Mouse (Mus musculus) embryonic facial prominence, embryonic 12.5 days (tissue): Measurements from ENCODE around the gene Cog1. TPM values are rescaled to one million over a fixed set of nuclear protein-coding genes. Genes with fewer than 3 reads are reported as not detected.

Experiments
- ATAC-seq: fragments of 200-750 bp; cut with Nextera tagmentation; 2 replicates; pipeline ENCODE4 v1.8.0; 2017; ENCODE audit not compliant: insufficient number of reproducible peaks, insufficient read depth, low FRiP score, low TSS enrichment
- H3K27ac ChIP-seq: fragments of 300-500 bp; sonication (generic); 2 replicates; pipeline ENCODE4 v1.5.1; 2016; ENCODE audit warnings: mild to moderate bottlenecking
- H3K27me3 ChIP-seq: fragments of 300-500 bp; sonication (generic); 2 replicates; pipeline ENCODE4 v1.6.1; 2016; ENCODE audit warnings: mild to moderate bottlenecking, moderate library complexity
- H3K36me3 ChIP-seq: fragments of 300-500 bp; sonication (generic); 2 replicates; pipeline ENCODE4 v1.6.1; 2016; ENCODE audit warnings: mild to moderate bottlenecking
- H3K4me1 ChIP-seq: fragments of 300-500 bp; sonication (generic); 2 replicates; pipeline ENCODE4 v1.6.1; 2016
- H3K4me2 ChIP-seq: fragments of 300-500 bp; sonication (generic); replicated peaks from 2 replicates; pipeline ENCODE4 v1.6.1; 2016; ENCODE audit warnings: mild to moderate bottlenecking, moderate library complexity
- H3K4me3 ChIP-seq: fragments of 300-500 bp; sonication (generic); 2 replicates; pipeline ENCODE4 v1.5.1; 2016; ENCODE audit warnings: mild to moderate bottlenecking
- H3K9ac ChIP-seq: fragments of 300-500 bp; sonication (generic); 2 replicates; pipeline ENCODE4 v1.6.1; 2016; ENCODE audit warnings: mild to moderate bottlenecking, moderate library complexity
- H3K9me3 ChIP-seq: fragments of 300-500 bp; sonication (generic); 2 replicates; pipeline ENCODE4 v1.6.1; 2016; ENCODE audit warnings: mild to moderate bottlenecking, moderate library complexity
- WGBS: fragments of 180-500 bp; shearing (Covaris S2); methylation state at CpG from one replicate; pipeline ENCODE4 v1.1.7; 2016; 5-methylcytosine and 5-hydroxymethylcytosine counted together
- polyA plus RNA-seq: library from polyadenylated mRNA; unstranded; fragments of >200 nt; fragmentation: Nextera tagmentation; extraction: Ambion mirVana; gene quantifications from 2 replicates; pipeline ENCODE4 v1.2.1, GENCODE M21; 2016

Gene Cog1
- 28.9 and 31.1 TPM in 2 replicates for polyA plus RNA-seq

GRCm38 (mm10) chr11:113648690-113649352, at the start of gene Cog1:
TSS of gene Cog1 (plus strand) at chr11:113649169.
- Histone ChIP-seq H3K4me3 (peak within 1 kb of the TSS; percentile 90), H3K9ac (peak within 1 kb of the TSS; percentile 88), H3K9me3 (peaks cover 7% of the 10 kb centered on the region; the same call in 1 of the 2 replicates), H3K27me3 (no peaks in the 10 kb centered on the region), H3K27ac (peak within 1 kb of the TSS; percentile 90), H3K4me1 (peaks cover 20% of the 10 kb centered on the region), H3K36me3 (peaks cover 22% of the 10 kb centered on the region), H3K4me2 (peak within 1 kb of the TSS; percentile 77)
- 40% methylated on average over 26 of the region's 26 CpGs for WGBS
- no peak for ATAC-seq

GRCm38 (mm10) chr11:113600526-113601245, 48.3 kb upstream of the Cog1 start:
- Histone ChIP-seq H3K27ac (no peak overlapping the region), H3K36me3 (no peaks in the 10 kb centered on the region), H3K4me1 (peaks cover 17% of the 10 kb centered on the region), H3K4me3 (no peak overlapping the region), H3K9ac (no peak overlapping the region), H3K4me2 (no peak overlapping the region), H3K27me3 (no peaks in the 10 kb centered on the region), H3K9me3 (no peaks in the 10 kb centered on the region)
- no peak for ATAC-seq
- 84% methylated on average over 18 of the region's 18 CpGs for WGBS

DNA sequence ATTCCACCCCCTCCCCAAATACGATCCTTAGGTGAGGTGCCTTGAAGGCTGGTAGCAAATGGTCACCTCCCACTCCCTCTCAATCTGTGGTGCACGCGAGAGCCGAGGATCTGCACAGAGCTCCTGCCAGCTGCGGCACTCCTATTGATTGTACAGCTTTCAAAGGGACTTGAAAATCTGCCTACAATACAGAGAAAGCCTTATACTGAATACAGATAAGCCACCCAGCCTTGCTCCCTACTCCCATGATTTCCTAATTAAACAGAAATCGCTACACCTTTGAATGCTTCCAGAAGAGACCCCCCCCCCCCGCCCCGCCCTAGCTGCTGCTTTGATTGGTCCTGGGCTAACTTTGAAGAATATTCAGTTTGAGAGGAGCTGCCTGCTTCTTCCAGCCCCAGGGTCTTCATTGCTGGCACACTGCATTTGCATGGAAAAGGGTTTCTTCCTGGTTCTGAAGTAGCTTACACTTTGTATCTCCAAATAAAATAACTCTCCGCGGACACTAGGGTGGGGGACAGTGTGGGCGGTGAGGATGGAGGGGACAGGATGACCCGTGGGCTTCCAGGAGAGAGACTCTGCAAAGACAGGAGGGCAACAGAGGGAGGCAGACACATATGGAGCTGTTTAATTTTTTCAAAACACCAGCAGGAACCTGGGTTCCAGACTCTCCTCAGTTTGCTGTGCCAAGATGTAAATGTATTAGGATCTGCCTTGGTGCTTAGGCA, 47.2 kb upstream of the Cog1 start:
- H3K9me3 ChIP-seq = no peaks in the 10 kb centered on the region
- 0 out of 2 replicates have a peak overlapping the region, but pooled peaks have one; percentile 23 for H3K27ac ChIP-seq
- no peaks in the 10 kb centered on the region for H3K27me3 ChIP-seq
- H3K4me3 ChIP-seq = no peak overlapping the region
- H3K36me3 ChIP-seq = no peaks in the 10 kb centered on the region
- H3K4me1 ChIP-seq = peaks cover 17% of the 10 kb centered on the region
- WGBS = 56% methylated on average over 12 of the region's 12 CpGs
- H3K4me2 ChIP-seq = no peak overlapping the region
- H3K9ac ChIP-seq = no peak overlapping the region
- no peak for ATAC-seq

DNA sequence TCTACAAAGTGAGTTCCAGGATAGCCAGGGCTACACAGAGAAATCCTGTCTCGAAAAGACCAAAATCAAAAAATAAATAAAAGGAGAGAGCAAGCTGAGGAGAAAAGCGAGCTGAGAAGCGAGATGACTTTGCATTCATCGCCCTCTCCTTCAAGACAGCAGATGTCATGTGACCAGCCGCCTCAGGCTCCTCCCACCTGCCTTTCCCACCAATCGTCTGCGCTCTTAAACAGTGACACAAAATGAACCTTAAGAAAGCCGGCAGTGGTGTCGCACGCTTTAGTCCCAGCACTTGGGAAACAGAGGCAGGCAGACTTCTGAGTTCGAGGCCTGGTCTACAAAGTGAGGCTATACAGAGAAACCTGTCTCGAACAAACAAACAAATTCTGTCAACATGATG, 41.4 kb upstream of the Cog1 start:
- ATAC-seq = no peak
- Histone ChIP-seq H3K4me2 (no peak overlapping the region), H3K9me3 (no peaks in the 10 kb centered on the region), H3K4me3 (no peak overlapping the region), H3K4me1 (peaks cover 18% of the 10 kb centered on the region; the same call in 1 of the 2 replicates), H3K36me3 (no peaks in the 10 kb centered on the region), H3K9ac (no peak overlapping the region), H3K27ac (no peak overlapping the region), H3K27me3 (no peaks in the 10 kb centered on the region)
- WGBS = 95% methylated on average over 12 of the region's 12 CpGs

- Histone ChIP-seq H3K9me3 (no peaks in the 10 kb centered on the region), H3K4me3 (no peak overlapping the region), H3K9ac (no peak overlapping the region), H3K4me2 (no peak overlapping the region), H3K27me3 (no peaks in the 10 kb centered on the region), H3K4me1 (peaks cover 10% of the 10 kb centered on the region; the same call in 1 of the 2 replicates), H3K36me3 (no peaks in the 10 kb centered on the region), H3K27ac (no peak overlapping the region)
- no peak for ATAC-seq
- WGBS = 77% methylated on average over 5 of the region's 5 CpGs
Measured at GRCm38 (mm10) chr11:113609581-113609980, 39.4 kb upstream of the Cog1 start.

GRCm38 (mm10) chr11:113610266-113610665, 38.7 kb upstream of the Cog1 start:
- Histone ChIP-seq H3K4me1 (peaks cover 10% of the 10 kb centered on the region; the same call in 1 of the 2 replicates), H3K4me2 (no peak overlapping the region)
- WGBS = 85% methylated on average over 5 of the region's 5 CpGs

DNA sequence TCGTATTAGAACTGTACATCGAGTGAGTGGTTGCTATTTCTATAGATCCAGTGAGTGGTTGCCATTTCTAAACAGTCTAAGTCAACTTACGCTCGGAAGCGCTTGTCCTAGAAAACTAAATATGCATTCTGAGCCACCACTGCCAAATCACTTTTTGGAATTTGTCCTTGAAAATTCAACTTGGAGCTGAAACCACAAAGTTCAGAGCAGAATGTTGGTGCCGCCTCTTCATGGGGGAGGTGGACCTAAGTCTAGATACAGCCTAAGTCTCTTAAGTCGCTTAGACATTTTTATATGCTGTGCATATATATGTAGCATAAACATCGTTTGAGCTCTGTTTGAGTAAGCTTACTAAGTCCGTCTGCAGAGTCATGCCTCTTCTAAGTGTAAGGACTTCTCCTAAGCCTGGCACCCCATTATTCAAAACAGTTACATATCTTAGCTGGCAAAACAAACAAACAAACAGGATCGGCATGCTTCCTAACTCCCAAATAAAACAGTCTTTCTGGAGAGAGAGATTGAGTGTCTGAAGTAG, 37.8 kb upstream of the Cog1 start:
- no peak overlapping the region for H3K9ac ChIP-seq
- H3K27me3 ChIP-seq = no peaks in the 10 kb centered on the region
- no peaks in the 10 kb centered on the region for H3K36me3 ChIP-seq
- WGBS = 85% methylated on average over 10 of the region's 10 CpGs
- no peaks in the 10 kb centered on the region for H3K9me3 ChIP-seq
- no peak for ATAC-seq
- H3K27ac ChIP-seq = no peak overlapping the region
- no peak overlapping the region for H3K4me2 ChIP-seq
- H3K4me1 ChIP-seq = peaks cover 10% of the 10 kb centered on the region; the same call in 1 of the 2 replicates
- no peak overlapping the region for H3K4me3 ChIP-seq

More at GRCm38 (mm10) chr11:113610266-113610665, 38.7 kb upstream of the Cog1 start:
- no peak for ATAC-seq
- no peaks in the 10 kb centered on the region for H3K36me3 ChIP-seq
- H3K27ac ChIP-seq = no peak overlapping the region
- no peaks in the 10 kb centered on the region for H3K9me3 ChIP-seq
- H3K27me3 ChIP-seq = no peaks in the 10 kb centered on the region
- H3K9ac ChIP-seq = no peak overlapping the region
- H3K4me3 ChIP-seq = no peak overlapping the region

DNA sequence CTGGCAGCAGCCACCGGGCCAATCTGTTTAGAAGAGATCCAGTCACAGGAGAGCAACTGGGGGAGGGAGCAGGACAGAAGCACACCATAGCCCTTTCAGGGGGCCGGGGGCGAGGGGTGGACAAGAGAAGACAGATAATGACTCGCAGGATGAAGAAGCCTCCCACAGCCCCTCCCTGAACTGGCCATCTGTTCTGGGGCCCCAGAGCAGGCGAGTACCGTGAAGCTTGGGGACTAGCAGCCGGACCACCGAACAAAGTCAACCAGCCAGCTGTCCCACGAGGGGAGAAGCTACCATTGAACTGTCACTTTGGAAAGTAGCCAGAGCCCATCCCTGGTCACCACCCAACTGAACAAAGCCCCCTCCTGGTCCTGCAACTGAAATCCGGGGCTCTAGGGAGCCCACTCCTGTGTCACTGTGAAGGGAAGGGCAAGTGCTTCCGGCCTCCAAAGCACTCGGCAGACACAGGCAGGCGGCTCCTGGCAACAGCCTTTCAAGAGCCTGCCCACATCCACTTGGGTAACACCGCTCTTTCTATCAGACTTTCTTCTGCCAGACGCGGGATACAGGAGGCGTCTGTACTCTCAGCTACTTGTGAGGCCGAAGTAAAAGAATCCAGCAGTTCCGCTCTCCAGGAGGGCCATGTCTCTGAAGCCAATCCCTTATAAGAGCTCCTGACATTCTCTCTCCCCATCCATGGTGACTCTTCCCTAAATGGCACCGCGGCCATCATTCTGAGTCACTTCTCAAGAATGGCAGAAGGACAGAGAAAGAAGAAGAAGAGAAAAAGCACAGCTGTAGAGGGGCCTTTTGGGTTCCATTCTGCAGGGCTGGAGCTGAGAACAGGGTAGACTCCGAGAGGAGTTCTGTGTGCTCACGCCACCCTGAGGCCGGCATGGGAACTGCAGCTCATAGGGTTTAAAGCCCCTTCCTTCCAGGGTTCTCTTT, 37.0 kb upstream of the Cog1 start:
- Histone ChIP-seq H3K9me3 (no peaks in the 10 kb centered on the region), H3K9ac (0 out of 2 replicates have a peak overlapping the region, but pooled peaks have one; percentile 15), H3K4me2 (peak overlapping the region; percentile 27), H3K27me3 (no peaks in the 10 kb centered on the region; the same call in 1 of the 2 replicates), H3K36me3 (no peaks in the 10 kb centered on the region), H3K4me1 (peaks cover 10% of the 10 kb centered on the region; the same call in 1 of the 2 replicates), H3K27ac (peak overlapping the region; percentile 32; the same call in 1 of the 2 replicates), H3K4me3 (no peak overlapping the region)
- 0 out of 2 replicates have a peak, but pooled peaks have one; percentile 59 for ATAC-seq
- 17% methylated on average over 24 of the region's 24 CpGs for WGBS

DNA sequence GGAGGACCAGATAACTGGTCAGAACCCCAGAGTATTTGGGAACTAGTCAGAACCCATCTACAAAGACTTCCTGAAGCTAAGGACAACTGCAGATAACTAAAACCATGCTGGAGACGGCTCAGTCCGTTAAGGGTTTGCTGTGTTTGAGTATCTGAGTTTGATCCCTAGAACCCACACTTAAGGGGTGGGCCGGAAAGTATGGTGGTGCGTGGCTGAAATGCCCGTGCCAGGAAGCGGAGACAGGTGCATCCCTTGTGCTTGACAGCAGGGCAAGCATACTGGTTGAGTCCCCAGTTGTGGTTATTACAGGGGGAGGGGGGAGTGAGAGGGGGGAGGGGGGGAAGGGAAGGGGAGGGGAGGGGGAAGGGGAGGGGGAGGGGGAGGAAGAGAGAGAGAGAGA, 34.5 kb upstream of the Cog1 start:
- H3K4me2 ChIP-seq = no peak overlapping the region
- H3K9me3 ChIP-seq = no peaks in the 10 kb centered on the region
- no peak overlapping the region for H3K4me3 ChIP-seq
- H3K9ac ChIP-seq = no peak overlapping the region
- no peaks in the 10 kb centered on the region for H3K36me3 ChIP-seq
- no peak for ATAC-seq
- H3K4me1 ChIP-seq = peaks cover 19% of the 10 kb centered on the region
- WGBS = 75% methylated on average over 6 of the region's 6 CpGs
- H3K27me3 ChIP-seq = peaks cover 20% of the 10 kb centered on the region
- H3K27ac ChIP-seq = no peak overlapping the region

DNA sequence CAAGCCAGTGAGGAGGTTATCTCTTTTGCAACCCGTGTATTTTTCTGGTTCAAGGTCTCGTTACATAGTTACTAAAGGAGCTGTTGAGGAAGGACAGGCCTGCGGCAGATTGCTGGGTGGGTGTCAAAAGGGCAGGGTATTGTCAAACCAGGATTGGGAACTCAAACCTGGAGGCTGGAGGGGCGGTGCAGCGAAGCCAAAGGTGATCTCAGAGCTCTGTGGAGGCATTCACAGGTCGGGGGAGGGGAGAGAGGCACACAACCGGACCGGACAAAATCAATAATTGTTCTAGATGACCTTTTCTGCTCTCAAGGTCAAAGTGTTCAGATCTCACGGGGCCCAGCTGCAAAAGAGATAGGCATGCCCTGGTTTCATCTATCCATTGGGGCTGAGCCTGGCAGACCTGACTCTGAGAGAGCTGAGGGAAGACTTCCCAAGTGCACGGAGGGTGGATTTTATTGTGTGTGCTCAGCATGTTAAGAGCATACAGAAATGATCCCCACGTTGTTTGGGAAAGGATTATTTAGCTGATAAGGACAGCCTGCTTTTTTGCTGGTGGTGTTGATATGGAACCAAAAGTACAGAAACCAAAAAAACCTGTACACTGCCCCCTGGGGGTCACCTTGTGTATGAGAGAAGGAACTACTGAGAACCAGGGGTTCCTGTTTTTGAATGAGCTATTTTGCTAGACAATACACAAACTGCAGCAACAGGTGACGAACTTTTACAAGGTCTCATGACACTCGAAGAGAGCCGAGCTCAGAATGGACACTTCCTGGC, 31.6 kb upstream of the Cog1 start:
- no peaks in the 10 kb centered on the region for H3K9me3 ChIP-seq
- H3K36me3 ChIP-seq = no peaks in the 10 kb centered on the region
- no peak overlapping the region for H3K4me2 ChIP-seq
- H3K9ac ChIP-seq = no peak overlapping the region
- peaks cover 18% of the 10 kb centered on the region for H3K4me1 ChIP-seq
- H3K4me3 ChIP-seq = no peak overlapping the region
- no peak overlapping the region for H3K27ac ChIP-seq
- no peak for ATAC-seq
- WGBS = 29% methylated on average over 14 of the region's 14 CpGs
- H3K27me3 ChIP-seq = peaks cover 45% of the 10 kb centered on the region
